Mouse (Mus musculus): ENCODE results near the gene Fchsd2.

DNA sequence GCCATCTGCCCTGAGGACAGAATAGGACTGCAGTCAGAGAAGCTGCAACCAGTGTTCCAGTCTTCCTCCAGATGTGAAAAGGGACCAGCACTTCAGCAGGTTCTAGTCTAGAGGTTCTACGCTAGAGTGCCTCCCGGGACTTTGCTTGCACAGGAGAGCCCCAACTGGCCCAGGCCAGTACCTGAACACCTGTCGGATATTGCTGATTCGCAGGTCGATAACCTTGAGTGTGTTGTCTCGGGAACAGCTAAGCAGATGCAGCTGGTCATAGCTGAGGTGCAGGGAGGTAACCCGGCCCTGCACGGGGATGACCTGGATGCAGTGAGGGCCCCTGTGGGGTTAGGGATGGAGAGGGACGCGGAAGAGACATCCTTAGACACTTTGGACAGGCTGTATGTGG, 197.7 kb downstream of the Fchsd2 start:
- no peak for TF ChIP-seq CTCF (IDR thresholded peaks at IDR 0.05; ENCODE audit: low read depth, low read length)
- no peak for TF ChIP-seq EP300 (IDR thresholded peaks at IDR 0.05; ENCODE audit: insufficient read depth, low read depth, low read length)
